Mouse (Mus musculus) hindbrain, embryonic 15.5 days (tissue): ENCODE data around the gene H2-M10.3. TPM values are rescaled to one million over a fixed set of nuclear protein-coding genes. Genes with fewer than 3 reads are reported as not detected.

Source experiments
- polyA plus RNA-seq: library from polyadenylated mRNA; unstranded; fragments of >200 nt; fragmentation: Nextera tagmentation; extraction: Ambion mirVana; gene quantifications from 2 replicates; pipeline ENCODE4 v1.2.1, GENCODE M21; 2015

The H2-M10.3 gene
- polyA plus RNA-seq, 1 experiment from 2014 or later, result not detected

Other genes with a start within 250 kb of the H2-M10.3 start
- not detected in 2 replicates for gene Gm19684, start 246.7 kb downstream of the H2-M10.3 start, polyA plus RNA-seq
- not detected in 2 replicates for gene Gm7030, start 239.0 kb downstream of the H2-M10.3 start, polyA plus RNA-seq
- not detected in 2 replicates for gene Gm8909, start 199.9 kb downstream of the H2-M10.3 start, polyA plus RNA-seq
- gene H2-T3, start 178.1 kb downstream of the H2-M10.3 start, polyA plus RNA-seq, result not detected in 2 replicates
- gene Rpp21, start 110.3 kb downstream of the H2-M10.3 start, polyA plus RNA-seq, result 132 and 133 TPM in 2 replicates
- 24.8 and 27.1 TPM in 2 replicates for gene Trim39, start 96.2 kb downstream of the H2-M10.3 start, polyA plus RNA-seq
- 0.29 TPM in 1 of 2 replicates, not detected in the other for gene H2-M10.2, start 81.9 kb downstream of the H2-M10.3 start, polyA plus RNA-seq
- not detected in 2 replicates for gene H2-M10.1, start 42.3 kb downstream of the H2-M10.3 start, polyA plus RNA-seq
- not detected in 2 replicates for gene H2-M10.4, start 93.9 kb upstream of the H2-M10.3 start, polyA plus RNA-seq
- gene H2-M11, start 178.7 kb upstream of the H2-M10.3 start, polyA plus RNA-seq, result not detected in 2 replicates